Mouse (Mus musculus): Measurements from ENCODE around the gene Fancd2.

The Fancd2 gene

GRCm38 (mm10) chr6:113612258-113612969 is 80.9 kb downstream of the Fancd2 start:
- no peak for DNase-seq (ENCODE audit: low spot score)

DNA sequence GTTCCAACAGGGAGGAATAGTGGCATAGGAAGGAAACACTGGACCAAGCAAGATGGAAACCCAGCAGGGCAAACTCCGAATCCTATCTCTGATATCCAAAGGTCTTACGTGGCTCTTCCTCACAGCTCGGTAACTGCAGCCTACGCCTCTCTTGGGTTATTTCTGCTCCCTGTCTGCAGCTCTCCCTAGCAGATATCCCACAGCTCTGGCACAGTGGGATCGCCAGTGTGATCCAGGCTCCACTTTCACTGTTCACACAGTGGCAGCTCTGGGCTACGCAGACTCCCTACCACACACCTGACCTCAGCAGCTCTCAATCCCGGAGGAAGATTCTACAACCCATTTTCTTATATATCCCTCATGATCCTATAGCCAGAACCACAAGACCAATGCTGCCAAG is 82.7 kb downstream of the Fancd2 start:
- DNase-seq (ENCODE audit: low spot score) = no peak

DNA sequence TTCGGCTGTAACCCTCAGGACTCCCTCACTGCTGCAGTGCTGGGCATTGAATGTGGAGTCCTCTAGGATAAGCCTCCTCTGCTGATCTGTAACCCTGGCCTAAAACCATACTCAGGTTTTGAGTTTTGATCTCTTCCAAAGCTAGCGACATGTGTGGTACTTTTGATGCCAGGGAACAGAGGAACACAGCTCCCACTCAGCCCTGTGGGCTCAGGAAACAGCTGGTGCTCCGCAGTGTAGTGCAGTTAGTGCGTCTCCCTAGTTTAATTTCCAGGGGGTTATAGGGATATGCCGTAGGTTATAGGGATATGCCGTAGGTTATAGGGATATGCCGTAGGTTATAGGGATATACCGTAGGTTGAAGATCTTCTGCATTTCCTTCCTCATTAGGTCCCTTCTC is 83.5 kb downstream of the Fancd2 start:
- no peak for DNase-seq (ENCODE audit: low spot score)

GRCm38 (mm10) chr6:113615489-113615888 is 84.0 kb downstream of the Fancd2 start:
- no peak for DNase-seq (ENCODE audit: low spot score)

- DNase-seq (ENCODE audit: low spot score) = no peak
Observed at GRCm38 (mm10) chr6:113623386-113623785, 91.9 kb downstream of the Fancd2 start.

GRCm38 (mm10) chr6:113623941-113624751 is 92.7 kb downstream of the Fancd2 start, which contains the start of gene Vhl:
Gene Vhl, plus strand, starts transcription at chr6:113623959.
- peak; percentile 89 for DNase-seq (ENCODE audit: low spot score)

DNA sequence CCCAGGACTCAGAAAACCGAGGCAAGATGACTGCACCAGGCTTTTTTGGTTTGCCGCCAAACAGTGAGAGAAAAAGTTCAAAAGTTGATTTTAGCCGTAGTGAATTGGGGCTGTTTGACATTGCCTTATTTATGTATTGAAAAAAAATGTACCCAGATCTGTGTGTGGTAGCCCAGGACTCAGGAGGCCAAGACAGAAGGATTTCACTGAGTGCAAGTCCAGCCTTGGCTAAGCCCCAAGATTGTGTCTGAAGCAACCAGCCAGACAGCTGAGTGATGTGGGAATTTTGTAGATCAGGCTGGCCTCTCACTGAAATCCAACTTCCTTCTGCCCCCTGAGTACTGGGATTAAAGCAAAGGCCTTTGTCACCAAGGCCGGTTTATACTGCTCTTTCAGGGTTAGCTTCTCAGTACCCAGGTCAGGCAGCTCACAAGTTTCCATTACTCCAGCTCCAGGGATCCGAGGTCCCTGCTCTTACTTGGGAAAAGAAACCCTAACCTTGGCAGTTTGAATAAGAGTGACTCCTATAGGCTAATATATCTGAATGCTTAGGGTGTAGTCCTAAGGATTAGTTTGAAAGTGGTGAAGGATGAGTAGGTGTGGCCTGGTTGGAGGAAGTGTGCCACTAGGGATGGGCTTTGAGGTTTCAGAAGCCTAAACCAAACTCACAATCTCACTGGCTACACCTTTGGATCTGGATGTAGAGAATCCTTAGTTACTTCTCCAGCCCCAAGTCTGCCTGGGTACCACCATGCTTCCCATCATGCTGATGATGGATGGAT is 93.7 kb downstream of the Fancd2 start:
- no peak for DNase-seq (ENCODE audit: low spot score)

DNA sequence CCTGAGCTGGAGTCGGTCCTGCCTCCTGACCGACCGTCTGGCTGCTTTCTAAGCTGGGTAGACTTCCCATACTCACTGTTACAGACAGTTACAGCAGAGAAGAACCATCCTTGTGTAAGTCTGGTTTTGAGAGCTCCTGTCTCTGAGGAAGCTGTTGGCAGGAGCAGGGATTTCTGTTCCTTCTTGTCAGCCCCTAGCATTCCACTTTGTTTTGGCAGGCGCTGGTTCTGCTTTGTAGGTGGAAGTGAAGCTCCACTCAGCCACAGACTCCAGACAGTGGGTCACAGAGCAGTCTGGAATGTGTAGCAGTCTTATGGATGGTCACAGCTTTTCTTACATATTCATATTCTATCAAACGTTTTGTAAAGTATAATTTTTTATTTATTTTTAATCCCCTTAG is 98.8 kb downstream of the Fancd2 start:
- no peak for DNase-seq (ENCODE audit: low spot score)

DNA sequence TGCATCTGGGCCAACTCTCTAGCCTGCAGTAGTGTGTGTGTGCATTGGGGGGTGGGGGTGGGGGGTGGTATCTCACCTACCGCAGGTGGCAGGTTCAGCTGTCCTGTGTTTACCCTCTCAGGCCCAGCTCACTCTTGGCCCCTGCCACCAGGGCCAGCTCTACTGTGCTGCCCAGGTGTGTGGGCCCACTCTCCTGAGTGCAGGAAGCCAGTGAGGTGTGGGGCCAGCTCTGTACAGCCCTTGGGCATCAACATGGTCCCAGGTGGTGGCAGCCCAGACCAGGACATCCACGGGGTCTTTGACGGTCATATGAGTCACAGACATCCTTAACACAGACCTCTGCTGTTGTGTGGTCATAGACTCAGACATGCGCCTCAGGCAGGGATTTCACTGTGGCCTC is 101.4 kb downstream of the Fancd2 start:
- DNase-seq (ENCODE audit: low spot score) = no peak

DNA sequence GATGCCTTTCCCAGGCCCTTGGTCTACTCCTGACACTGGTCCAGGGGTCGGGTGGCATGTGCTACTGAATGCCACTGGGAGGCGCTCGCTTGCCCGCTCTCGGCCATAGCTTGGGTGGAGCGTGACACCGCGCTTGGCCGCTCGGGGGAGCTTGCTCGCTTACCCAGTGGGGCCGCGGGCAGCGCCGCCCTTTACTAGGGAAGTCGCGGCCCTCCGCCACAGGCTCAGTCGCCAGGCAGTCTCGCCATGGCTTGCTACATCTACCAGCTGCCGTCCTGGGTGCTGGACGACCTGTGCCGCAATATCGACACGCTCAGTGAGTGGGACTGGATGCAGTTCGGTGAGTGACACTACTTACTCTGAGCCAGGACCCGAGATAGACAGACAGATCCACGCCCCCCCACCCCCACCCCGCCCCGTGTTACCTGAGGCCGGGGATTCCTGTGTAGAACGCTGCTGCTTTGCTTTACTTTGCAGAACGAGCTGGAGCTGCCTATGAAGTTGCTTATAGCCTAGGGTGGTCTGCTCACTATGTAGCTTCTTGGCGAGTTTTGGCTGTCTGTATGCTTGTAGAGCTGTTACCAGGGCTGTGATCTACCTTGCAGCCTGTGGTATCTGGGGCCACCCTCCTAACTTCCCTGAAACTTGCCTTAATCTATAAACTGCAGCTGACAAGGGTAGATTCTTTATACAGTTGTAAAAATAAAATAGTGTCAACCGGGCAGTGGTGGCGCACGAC is 107.0 kb downstream of the Fancd2 start, which contains the start of gene Irak2:
TSS of gene Irak2 (plus strand) at position 166 of the 739 bp plus-strand sequence.
- DNase-seq (ENCODE audit: low spot score) = peak; percentile 95

DNA sequence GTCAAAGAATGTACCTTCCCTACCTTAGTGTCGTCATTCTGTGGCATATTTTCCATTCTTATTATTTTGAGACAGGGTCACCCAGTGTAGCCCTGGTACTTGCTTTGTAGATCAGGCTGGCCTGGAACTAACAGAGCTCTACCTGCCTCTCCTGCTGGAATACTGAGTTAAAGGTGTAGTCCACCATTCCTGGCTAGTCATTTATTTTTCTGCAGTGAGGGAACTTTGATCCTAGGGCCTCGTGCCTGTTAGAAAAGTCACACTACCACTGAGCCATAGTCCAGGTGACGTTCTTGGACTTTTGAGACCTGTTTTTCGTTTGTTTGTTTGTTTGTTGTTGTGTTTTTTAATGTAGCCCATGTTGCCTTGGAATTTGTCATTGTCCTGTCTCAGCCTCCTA is 107.7 kb downstream of the Fancd2 start:
- DNase-seq (ENCODE audit: low spot score) = no peak

DNA sequence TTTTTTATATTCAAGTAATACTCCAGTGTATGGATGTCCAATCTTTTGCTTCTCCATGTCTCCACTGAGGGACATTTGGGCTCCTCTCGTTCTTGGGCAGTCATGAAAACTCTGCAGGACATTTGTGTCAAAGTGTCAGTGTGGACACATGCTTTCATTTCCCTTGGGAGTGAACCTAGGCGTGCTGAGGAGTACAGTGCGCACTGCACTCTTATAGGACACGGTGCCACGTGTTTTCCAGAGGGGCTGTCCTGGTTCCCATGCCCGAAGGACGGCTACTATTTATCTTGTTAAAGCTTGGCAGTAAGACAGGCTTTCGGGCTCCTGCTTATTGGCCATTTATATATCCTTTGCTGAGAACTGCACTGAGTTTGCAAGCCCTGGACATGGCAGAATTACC is 111.1 kb downstream of the Fancd2 start:
- DNase-seq (ENCODE audit: low spot score) = no peak

GRCm38 (mm10) chr6:113643021-113643420 is 111.5 kb downstream of the Fancd2 start:
- no peak for DNase-seq (ENCODE audit: low spot score)

DNA sequence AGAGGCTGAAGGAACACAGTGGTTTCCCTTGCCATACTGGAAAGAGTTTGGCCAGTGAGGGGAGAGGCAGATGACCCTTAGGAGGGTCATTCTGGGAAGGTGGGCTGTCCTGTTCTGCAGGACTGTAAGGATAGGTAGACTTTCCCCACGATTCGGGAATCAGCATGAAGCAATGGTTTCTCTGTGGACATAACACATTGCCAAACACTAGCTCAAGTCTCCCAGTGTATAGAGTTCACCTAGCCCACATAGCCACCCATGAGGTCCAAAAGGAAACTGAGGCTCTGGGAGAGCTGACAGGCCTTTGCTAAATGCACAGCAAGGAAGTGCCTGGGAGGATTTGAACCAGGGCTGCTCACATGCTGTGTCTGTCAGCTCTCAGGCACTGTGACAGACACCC is 112.5 kb downstream of the Fancd2 start:
- no peak for DNase-seq (ENCODE audit: low spot score)

DNA sequence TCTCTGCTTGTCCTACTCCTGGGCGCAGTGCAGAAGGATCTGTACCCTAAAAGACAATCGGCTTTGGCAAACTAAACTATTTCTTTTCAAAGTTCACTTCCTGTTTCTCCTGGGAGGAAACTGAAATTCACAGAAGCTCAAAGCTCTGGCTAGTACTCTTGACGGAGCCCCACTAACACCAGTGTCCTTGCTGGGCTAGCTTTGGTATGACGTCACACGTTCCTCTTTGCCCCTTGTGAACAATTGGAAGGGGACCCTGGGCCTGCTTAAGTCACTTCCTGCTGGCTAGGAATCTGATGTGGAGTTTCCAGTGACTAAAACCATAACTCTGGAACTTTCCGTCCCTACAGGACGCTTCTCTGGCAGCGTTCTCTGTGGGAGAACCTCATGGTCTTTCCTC is 113.3 kb downstream of the Fancd2 start:
- peak; percentile 87 for DNase-seq (ENCODE audit: low spot score)
